Mouse (Mus musculus) cortical plate, adult 2 months (tissue): ENCODE data around the gene Zfp958.
"Not testable (repeated sequence)": the region's sequence is repeated elsewhere in the genome, so short reads cannot be mapped to it uniquely, and the experiment has no call there.

Source experiments
- CTCF ChIP-seq: fragments of 200-500 bp; IDR thresholded peaks from 2 replicates; pipeline ENCODE4 v1.5.1; 2011; ENCODE audit warnings: mild to moderate bottlenecking, control low read depth, low read length; ENCODE audit not compliant: insufficient read depth; ENCODE audit errors: extremely low read depth
- POLR2A ChIP-seq: fragments of 200-500 bp; IDR thresholded peaks from 2 replicates; pipeline ENCODE4 v1.6.1; 2011; ENCODE audit warnings: mild to moderate bottlenecking, low read length, control low read depth; ENCODE audit not compliant: insufficient read depth; ENCODE audit errors: extremely low read depth

DNA sequence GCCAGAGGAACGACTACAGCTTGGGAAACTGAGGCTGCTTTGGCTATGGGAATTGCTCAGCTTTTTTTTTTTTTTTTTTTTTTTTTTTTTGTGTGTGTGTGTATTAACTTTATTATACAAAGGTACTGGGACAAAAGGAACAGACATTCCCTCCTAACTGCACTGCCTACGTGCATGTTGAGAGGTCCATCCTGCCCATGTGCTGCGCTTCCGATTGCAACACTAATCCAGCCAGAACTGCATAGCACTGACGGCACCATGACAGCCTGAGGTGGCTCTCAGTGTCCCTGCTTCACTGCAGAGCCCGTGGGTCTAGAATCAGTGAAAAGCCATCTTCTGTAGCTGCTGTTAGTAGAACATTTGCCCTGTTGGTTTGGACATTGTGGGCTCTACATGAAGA, 30.0 kb downstream of the Zfp958 start:
- not testable (repeated sequence) for TF ChIP-seq POLR2A, CTCF
